Mouse (Mus musculus) lung, postnatal 0 days (tissue): ENCODE results near the gene Apbb1.

ENCODE experiments used
- CTCF ChIP-seq: IDR thresholded peaks from 2 replicates; pipeline ENCODE4 v1.5.1; 2016; ENCODE audit warnings: antibody characterized with exemption, mild to moderate bottlenecking
- EP300 ChIP-seq: IDR thresholded peaks from 2 replicates; pipeline ENCODE4 v1.6.1; 2016; ENCODE audit warnings: antibody characterized with exemption, mild to moderate bottlenecking, control low read depth

DNA sequence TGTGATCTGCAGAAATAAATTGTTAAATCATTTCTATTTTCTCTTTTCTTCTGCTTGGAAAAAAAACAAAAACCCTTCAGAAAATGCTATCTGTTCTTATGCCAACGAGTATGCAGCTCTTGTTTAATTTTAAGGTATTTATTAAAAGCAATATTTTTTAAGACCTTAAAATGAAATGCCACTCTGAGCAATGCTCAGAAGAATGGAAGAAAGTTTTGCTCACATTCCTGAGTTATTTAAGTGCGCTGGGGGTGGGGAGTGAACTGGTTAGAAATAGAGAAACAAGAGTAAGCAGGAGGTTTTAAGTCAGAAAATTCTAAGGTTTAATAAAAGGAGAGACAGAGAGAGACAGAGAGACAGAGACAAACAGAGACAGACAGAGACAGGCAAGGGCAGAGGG, 61.7 kb downstream of the Apbb1 start:
- TF ChIP-seq CTCF (no peak), EP300 (no peak)
